Mouse (Mus musculus): ENCODE data around the gene Adra2b.

Adra2b gene

DNA sequence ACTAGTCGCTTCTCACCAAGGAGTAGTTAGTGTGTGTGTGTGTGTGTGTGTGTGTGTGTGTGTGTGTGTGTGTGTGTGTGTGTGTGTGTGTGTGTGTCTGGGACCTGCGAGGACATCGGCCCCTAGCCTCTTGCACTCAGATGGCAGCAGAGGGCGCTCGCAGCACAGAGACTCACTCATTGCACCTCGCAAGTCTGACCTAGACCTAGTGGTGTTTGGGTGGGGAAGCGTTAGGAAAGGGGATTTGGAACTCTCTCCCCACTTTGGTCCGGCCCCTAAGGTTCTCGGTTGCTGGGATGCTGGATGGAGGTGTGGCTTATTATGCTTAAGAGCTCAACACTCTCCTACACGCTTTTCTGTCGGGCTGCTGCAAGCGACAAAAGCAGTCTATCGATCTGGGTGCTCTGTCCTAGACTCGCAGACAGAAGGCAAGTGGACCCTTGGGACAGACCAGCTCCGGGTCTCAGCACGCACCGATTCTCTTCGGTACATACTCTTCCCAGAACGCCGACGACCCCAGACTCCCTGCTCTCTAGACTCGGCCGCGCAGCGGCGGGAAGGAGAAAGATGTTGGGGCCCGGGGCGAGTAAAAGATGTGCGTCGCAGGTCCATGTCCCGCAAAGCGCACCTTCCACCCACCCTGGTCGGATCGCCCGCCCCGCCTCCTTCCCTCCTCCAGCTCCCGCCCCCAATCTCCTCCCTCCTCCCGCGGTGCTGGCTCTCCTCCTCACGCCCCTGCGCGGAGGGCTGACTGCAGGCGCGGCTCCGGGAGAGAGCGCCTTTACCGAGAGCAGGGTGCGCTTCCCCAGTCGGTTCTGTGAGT, at the start of gene Adra2b:
Adra2b (plus strand) TSS at position 750 of the 823 bp plus-strand sequence.
- peak; percentile 86 for DNase-seq (ENCODE audit: extremely low spot score)

DNA sequence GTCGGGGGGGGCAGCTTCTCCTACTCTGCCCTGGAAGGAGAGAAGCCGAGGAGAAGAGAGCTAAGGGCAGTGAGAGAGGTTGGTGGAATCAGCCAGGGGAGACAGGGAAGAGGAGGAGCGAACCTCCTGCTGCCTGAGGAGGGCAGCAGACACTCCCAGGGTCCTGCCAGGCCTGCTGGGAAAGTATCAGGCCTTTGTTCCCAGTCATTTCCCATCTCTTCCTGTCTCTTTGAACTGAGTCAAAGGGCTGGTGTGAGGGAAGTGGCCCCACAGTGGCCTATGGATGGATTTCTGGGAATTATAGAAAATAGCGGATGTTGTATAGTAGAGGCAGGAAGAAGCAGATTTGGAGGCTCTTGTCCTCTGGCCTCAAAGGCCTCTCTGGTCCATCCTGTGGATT, 49.1 kb upstream of the Adra2b start:
- no peak for DNase-seq (ENCODE audit: extremely low spot score)

DNA sequence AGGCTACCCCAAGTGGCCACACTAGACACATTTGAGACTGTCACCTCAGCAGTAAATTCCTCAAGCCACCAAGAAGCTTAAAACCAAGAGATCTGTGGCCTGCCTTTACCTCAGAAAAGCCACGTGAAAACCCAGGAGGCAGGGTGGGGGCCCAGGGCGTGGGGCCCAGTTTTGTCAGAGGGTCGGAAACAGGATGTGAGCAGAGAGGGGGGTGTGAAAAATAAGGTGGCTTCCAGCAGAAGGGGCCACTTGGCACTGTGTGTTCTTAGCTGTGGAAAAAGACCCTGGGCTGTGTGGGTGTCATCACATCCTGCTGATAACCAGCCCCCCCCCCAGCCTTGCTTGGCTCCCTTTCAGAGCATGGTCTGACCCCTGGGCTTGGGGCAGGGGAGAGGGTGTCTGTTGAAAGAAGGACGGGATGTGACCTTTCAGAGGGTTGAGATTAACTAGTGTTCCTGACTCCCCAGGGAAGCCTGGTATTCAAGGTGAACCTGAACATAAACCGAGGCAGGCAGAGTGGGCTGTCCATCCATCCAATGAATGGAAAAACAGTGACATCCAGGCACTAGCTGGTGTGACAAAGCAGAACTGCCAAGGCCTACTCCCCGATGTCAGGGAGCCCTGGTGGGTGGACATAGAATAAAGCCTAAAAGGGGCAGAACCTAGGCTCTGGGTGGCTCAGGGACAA, 48.4 kb upstream of the Adra2b start:
- DNase-seq (ENCODE audit: extremely low spot score), result no peak

DNA sequence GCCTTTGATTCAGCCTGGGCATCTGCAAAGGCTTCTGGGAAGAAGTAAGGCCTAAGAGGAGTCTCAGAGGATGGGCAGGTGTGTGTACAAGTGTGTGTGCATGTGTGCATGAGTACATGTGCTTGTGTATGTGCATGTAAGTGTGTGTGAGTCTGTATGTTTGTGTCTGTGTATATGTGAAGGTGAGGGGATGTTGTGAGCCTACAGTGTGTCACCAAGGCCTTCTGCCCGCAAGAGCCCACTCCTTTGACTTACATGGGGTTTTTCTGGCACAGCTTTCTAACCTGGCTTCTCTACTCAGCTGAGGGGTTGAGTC, 47.9 kb upstream of the Adra2b start:
- DNase-seq (ENCODE audit: extremely low spot score), result no peak

DNA sequence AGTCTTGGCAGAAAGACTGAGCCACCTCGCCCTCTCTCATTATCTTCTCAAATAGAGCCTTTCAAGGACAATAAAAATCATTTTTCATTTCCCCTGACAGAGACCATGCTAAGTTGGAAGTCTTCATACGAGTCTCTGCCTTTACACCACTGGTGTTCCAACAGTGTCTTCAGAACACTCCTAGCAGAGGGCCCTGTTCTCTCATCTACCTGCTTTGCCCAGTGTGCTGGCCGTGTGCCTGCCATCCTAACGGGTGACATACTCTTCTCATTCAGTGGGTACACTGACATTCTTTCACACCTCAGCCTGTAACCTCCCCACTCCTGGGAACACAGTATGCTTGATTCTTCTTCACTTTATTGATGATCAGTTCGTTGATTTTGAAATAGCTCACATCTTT, 46.6 kb upstream of the Adra2b start:
- DNase-seq (ENCODE audit: extremely low spot score), result no peak

DNA sequence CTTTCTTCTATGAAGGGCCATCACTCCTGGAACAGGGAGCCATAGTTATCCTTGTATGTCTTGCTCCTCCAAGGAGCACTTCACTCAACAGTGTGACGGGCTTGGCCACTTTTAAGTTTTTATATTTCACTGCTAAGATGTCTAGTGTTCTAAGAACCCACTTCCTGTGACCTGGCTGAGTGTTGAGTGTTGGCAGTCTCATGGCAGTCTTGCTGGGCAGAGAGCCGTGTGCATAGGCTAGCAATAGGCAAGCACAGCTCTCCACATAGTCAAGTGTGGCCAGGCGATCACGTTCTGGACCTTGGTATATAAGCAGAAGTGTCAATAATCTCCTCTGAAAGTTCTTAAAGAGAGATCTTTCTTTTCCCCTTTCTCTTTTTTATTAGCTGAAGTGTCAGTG, 44.9 kb upstream of the Adra2b start:
- no peak for DNase-seq (ENCODE audit: extremely low spot score)

DNA sequence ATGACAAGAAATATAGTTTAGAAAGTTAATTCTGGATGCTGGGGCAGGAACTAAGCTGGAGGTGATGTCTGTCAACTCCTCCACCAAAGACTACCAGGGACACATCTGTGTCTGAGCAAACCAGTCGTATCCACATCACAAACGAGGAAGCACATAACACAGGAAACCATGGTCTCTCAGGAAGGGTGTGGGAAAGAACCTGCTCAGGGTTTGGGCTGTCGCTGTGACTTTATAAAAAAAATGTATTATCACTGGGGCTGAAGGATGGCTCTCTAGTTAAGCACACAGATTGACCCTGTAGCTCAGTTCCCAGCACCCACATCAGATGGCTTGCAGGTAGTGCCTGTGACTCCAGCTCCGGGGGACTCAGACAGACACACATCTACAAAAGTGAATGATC, 43.9 kb upstream of the Adra2b start:
- DNase-seq (ENCODE audit: extremely low spot score), result no peak

DNA sequence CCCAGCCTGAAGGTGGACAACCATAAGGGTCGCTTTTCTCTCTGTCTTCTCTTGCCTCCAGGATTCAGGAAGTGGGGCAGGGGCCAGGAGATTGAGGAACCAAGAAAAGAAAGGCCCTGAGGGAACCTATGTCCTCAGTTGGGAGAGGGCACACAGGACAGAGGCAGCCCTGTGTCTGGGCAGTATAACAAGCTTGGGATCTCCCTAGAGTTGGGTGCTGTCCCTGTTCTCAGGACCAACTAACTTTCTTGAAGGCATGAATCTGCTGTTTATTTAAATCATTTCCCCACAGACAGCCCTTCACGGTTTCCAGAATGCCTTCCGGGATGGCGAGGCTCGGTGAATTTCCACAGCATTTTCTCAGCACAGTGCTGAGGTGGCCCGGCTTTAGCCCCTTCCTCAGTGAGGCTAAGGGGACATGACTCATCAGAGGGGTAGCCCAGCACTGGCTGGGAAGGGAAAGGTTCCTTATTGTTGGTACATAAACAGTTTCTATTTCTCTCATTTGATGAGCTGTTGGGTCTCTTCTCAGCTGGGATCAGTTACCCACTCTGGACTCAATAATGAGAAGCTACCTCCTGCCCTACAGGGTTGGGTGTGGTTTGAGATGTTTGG, 40.2 kb upstream of the Adra2b start:
- no peak for DNase-seq (ENCODE audit: extremely low spot score)

DNA sequence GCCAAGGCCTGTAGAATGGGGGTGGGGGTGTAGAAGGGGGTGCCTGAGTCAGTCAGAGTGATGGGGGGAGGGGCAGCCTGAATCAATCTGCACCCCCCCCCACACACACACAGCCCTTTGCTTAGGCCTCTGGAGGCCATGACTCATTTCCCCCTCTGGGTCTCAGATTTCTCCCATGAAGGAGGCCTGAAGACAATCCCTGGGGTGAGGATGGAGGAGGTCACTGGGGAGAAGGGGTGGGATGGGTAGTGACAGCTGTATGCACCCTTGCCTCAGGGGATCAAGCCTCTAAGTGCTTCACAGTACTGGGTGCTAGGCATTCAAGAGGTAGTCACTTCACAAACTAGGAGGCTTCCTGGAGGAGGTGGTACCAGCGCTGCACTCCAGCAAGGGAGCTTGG, 39.3 kb upstream of the Adra2b start:
- no peak for DNase-seq (ENCODE audit: extremely low spot score)

DNA sequence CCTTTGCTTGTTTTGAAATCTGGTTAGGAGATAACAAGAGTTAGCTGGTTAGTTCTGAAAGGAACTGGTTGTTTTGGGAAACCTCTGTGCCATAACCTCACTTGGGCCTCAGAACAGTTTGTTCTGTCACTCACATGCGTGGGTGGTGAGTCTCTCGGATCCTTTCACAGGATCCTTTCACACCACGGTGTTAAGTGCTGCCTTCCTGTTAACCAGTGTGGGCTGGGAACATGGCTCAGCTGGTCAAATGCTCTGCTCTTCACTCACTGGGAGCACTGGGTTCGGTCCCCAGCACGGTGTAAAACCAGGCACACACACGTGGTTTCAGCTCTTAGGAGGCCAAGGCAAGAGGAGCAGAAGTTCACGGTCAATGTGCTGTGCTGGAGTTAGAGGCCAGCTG, 38.6 kb upstream of the Adra2b start:
- no peak for DNase-seq (ENCODE audit: extremely low spot score)

DNA sequence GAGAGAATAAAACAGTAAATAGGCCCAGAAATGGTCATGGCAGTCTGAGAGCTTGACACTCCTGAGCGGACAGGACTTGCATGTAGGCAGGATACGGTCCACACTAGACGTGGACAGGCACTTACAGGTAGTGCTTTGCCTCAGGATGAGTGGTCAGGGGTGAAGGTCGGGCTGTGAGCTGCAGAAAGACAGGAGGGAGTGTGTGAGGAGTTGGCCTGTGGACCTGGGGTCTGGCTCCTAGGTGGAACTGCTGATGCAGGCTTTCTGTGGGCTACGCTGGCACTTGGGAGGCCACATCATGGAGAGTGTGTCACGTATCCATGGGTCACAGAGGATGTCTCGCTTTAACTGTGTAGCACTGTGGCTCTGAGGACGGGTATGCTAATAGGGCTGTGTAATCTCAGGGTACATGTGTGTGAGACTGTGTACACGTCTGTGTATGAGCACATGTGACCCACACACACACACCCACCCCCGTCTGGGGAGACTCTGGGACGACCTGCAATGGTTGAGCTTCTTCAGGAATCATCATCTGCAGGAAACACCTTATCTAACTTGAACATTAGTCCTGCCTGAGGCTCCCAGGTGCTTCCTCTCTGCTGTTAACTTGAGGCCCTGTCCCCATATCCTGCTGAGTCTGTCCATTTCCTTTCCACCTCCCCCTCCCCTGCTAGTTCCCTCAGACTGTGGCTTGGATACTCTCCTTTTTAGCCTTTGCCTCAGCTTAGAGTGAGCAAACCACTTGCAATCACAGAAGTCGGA, 34.7 kb upstream of the Adra2b start:
- no peak for DNase-seq (ENCODE audit: extremely low spot score)

DNA sequence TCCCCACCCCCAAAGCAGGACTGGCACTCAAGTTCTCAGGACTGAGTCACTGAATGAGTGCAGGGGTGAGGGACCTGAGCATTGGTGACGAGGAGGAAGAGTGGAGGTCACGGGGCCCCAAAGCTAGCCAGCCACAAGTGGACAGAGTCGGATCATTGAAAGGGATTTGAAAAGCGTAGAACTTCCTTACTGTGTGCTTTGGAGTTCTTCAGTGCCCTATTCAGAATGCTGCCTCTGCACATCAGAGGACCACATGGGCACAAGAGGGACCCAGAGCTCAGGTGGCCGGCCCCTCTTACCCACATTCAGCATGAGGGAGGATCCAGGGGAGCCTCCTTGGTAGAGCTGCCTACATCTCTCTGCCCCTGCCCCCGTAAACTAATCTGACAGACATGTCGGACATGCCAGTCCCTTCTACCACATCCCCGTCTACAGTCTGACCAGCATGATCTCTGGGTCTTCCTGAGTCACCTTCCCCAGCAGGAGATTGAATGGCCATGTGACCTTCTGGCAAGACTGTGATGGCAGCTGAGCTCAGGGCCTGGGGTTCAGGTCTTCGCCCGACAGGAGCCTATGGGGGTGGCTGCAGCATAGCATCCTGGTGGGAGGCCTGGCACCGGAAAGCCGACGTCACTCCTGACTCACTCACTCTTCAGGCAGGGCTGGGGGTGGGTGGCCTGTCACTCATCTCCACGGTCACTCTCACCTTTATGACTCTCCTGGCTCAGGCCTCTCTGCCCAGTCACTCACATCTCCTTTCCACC, 30.0 kb upstream of the Adra2b start:
- DNase-seq (ENCODE audit: extremely low spot score), result no peak

DNA sequence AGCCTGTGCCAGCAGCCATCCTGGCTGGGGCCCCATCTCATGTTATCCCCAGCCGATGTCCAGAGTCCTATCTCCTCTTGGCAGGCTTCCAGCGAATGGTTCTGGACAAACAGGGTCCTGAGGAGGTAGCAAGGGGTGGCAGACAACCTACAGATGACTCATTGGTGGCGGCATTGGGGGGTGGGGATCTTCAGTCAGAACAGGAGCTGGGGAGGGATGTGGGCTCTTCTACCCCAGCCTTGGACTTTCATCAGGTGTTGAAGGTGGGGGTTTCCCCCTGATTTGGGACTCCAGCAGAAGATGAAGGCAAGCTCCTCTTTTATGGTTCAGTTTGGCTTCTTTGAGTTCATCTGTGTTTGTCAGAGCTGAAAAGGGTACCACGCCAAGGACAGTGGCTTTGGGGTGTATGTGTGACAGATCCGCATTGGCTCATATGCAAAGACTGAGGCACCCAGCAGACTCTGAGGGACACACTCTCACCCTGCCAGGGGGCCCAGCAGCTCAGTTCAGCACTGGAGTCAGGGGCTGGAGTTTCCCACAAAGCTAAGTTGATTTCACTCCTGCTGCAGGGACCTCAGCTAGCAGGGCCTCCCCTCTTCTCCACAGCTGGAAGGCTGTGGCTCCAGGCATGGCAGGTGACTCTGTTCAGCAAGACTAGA, 28.9 kb upstream of the Adra2b start:
- DNase-seq (ENCODE audit: extremely low spot score), result no peak

DNA sequence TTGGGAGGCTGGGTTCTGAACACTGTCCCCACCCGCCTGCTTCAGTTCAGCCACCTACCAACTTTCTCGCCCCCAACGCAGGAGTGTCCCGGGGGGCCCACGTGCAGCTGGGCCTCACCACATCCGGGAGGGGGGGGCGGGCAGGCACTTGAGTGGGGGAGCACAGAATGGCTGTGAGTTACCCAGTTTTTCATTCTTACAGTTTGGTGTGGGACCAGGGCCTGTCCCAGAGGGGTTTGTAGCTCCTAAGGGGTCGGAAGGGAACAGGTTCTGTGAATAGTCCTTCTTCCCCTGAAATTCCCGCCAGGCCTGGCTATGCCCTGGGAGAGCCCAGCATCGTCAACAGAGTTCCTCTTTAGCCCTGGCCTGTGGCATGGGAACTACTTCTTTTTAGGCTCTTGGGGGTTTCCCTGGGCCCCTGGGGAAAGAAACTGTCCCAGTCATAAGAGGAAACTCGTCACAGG, 27.9 kb upstream of the Adra2b start:
- DNase-seq (ENCODE audit: extremely low spot score), result no peak

DNA sequence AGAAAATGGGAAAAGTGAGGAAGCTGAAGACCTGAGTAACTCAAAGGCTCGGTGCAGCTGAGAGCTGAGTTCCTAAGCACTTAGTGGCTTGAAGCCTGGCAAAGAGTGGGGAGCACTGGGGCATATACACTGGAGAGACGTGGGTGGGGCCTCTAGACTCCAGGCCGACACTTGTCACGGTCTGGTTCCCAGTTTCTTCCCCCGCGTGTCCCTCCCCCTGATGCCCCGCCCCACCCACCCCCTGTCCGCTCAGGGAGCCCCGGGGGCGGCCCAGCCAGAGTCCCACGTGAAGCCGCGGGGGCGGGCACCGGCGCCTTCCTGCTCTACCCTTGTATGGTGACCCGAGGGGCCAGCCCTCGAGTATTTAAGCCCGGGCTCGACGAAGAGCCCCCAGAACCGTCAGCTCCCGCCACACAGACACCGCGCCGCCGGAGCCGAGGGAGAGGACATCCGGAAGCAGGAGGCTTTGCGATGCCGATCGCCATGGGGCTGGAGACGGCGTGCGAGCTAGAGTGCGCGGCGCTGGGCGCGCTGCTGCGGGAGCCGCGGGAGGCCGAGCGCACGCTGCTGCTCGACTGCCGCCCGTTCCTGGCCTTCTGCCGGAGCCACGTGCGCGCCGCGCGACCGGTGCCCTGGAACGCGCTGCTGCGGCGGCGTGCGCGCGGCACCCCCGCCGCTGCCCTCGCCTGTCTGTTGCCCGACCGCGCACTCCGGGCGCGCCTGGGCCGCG, 27.1 kb upstream of the Adra2b start, which contains the start of gene Dusp2:
Dusp2 (plus strand) TSS at position 393 of the 730 bp plus-strand sequence.
- DNase-seq (ENCODE audit: extremely low spot score), result peak; percentile 69

DNA sequence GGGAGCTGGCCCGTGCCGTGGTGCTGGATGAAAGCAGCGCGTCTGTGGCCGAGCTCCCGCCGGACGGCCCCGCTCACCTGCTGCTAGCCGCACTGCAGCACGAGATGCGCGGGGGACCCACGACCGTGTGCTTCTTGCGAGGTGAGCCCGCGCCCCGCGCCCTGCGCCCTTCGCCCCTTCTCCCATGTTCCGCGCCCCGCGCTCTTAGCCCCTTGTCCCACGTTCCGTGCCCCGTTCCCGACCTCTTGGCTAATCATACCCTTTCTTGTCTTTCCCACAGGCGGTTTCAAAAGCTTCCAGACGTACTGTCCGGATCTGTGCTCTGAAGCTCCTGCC, 26.5 kb upstream of the Adra2b start:
- no peak for DNase-seq (ENCODE audit: extremely low spot score)

DNA sequence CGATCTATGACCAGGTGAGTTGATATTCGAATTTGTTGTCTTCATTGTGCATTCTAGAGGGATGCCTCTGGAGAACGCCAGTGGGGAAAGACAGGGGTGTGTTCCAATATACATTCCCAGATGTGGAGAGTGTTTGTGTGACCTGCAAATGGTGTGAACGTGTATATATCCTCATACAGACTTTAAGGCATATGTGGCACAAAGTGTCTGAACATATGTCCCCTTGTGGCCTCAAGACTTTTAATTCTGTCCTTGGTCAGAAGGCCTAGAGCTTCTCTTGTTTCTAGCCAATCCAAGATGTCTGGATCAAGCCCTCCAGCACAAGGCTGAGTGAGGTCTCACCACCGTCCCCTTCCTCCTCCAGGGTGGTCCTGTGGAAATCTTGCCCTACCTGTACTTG, 26.1 kb upstream of the Adra2b start:
- DNase-seq (ENCODE audit: extremely low spot score), result no peak

DNA sequence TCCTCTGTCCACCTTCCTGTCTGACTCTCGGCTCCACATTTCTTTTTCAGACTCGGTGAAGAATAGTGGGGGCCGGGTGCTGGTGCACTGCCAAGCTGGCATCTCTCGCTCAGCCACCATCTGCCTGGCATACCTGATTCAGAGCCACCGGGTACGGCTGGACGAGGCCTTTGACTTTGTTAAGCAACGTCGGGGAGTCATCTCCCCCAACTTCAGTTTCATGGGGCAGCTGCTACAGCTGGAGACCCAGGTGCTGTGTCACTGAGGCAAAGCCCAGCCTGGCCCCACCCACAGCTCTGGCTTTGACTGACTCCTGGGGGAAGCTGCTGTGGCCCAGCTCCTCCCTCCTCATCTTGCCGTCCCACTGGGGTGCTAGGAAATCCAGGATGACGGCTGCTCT, 25.5 kb upstream of the Adra2b start:
- DNase-seq (ENCODE audit: extremely low spot score), result no peak

DNA sequence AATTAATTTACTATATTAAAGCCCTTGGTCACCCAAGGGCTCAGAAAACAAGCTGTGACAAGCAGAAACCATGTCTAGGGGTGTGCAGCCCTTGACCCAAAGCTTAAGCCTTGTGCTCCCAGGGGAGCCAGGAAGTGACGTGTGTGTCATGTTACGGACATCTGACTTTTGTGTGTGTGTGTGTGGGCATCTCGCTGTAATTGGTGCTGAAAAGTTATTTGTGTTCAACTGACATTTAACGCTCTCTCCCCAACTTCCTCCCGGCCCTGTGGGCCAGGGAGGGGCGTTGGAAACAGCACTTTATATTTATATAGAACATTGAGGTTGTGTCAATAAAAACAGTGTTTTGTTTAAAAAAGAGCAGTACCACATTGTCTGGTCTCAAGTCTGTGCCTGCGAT, 25.0 kb upstream of the Adra2b start:
- DNase-seq (ENCODE audit: extremely low spot score), result no peak

DNA sequence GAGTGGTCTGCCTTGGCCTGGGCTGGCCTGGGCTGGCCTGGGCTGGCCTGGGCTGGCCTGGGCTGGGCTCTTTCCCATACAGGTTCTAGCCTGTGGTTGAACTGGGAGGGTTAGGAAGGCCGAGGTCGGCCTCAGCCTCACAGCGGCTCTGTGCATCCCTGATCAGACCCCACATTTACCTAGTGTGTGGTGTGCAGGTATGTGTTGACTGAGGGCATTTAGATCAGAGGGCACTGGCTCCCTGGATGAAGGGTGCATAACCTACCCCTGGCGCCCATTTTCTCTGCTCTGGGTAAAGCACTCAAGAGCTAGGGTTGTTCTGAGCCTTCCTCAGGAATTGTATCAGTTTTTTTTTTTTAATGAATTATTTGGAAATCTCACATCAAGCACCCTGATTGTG, 24.6 kb upstream of the Adra2b start, which contains the start of gene Astl:
Astl (plus strand) TSS at position 224 of the 400 bp plus-strand sequence.
- DNase-seq (ENCODE audit: extremely low spot score), result no peak
